Mouse (Mus musculus) forebrain, embryonic 11.5 days (tissue): ENCODE data around the gene Srpk2. TPM values are rescaled to one million over a fixed set of nuclear protein-coding genes. Genes with fewer than 3 reads are reported as not detected.

ENCODE experiments used
- ATAC-seq: fragments of 200-750 bp; cut with Nextera tagmentation; replicated peaks from 2 replicates; pipeline ENCODE4 v1.8.0; 2017; ENCODE audit warnings: moderate TSS enrichment; ENCODE audit not compliant: low FRiP score
- DNase-seq: peaks from one replicate; pipeline ENCODE4 v3.0.0-alpha.2; 2017; ENCODE audit warnings: low spot score
- H3K27ac ChIP-seq: fragments of 300-500 bp; sonication (generic); 2 replicates; pipeline ENCODE4 v1.5.1; 2014; ENCODE audit warnings: low read depth, low read length
- H3K27me3 ChIP-seq: fragments of 300-500 bp; sonication (generic); 2 replicates; pipeline ENCODE4 v1.6.1; 2014; ENCODE audit warnings: mild to moderate bottlenecking, low read length, mixed read lengths; ENCODE audit not compliant: control insufficient read depth, insufficient read depth
- H3K36me3 ChIP-seq: fragments of 300-500 bp; sonication (generic); 2 replicates; pipeline ENCODE4 v1.6.1; 2014; ENCODE audit warnings: mild to moderate bottlenecking, low read length, moderate library complexity, mixed read lengths; ENCODE audit not compliant: control insufficient read depth, insufficient read depth
- H3K4me1 ChIP-seq: fragments of 300-500 bp; sonication (generic); replicated peaks from 2 replicates; pipeline ENCODE4 v1.6.1; 2014; ENCODE audit warnings: low read length, mixed read lengths; ENCODE audit not compliant: control insufficient read depth, insufficient read depth
- H3K4me2 ChIP-seq: fragments of 300-500 bp; sonication (generic); 2 replicates; pipeline ENCODE4 v1.6.1; 2014; ENCODE audit warnings: low read depth, mild to moderate bottlenecking, low read length, moderate library complexity, mixed read lengths; ENCODE audit not compliant: severe bottlenecking
- H3K4me3 ChIP-seq: fragments of 300-500 bp; sonication (generic); 2 replicates; pipeline ENCODE4 v1.5.1; 2014; ENCODE audit warnings: low read depth, low read length
- H3K9ac ChIP-seq: fragments of 300-500 bp; sonication (generic); 2 replicates; pipeline ENCODE4 v1.6.1; 2014; ENCODE audit warnings: low read length
- H3K9me3 ChIP-seq: fragments of 300-500 bp; sonication (generic); 2 replicates; pipeline ENCODE4 v1.6.1; 2016; ENCODE audit warnings: low read length, mixed read lengths; ENCODE audit not compliant: control insufficient read depth
- WGBS: fragments of 180-500 bp; shearing (Covaris S2); extraction: QIAGEN DNeasy Blood & Tissue Kit; methylation state at CpG from one replicate; pipeline ENCODE4 v1.1.7; 2014; 5-methylcytosine and 5-hydroxymethylcytosine counted together
- polyA plus RNA-seq: library from polyadenylated mRNA; unstranded; fragments of >200 nt; fragmentation: Nextera tagmentation; extraction: Ambion mirVana; gene quantifications from 2 replicates; pipeline ENCODE4 v1.2.1, GENCODE M21; 2014

The Srpk2 gene
- polyA plus RNA-seq, 1 experiment from 2014 or later = 61.1 TPM

GRCm38 (mm10) chr5:23576336-23577094, 107.9 kb downstream of the Srpk2 start:
- WGBS = 76% methylated on average over 6 of the region's 6 CpGs
- Histone ChIP-seq H3K9me3 (no peaks in the 10 kb centered on the region; the same call in 1 of the 2 replicates), H3K27me3 (no peaks in the 10 kb centered on the region), H3K4me3 (no peak overlapping the region), H3K36me3 (no peaks in the 10 kb centered on the region), H3K4me2 (no peak overlapping the region), H3K27ac (no peak overlapping the region), H3K4me1 (0 out of 2 replicates have a peak, but pooled peaks cover 3% of the 10 kb centered on the region), H3K9ac (no peak overlapping the region)
- no peak for DNase-seq
- ATAC-seq = no peak

GRCm38 (mm10) chr5:23573942-23574341, 110.5 kb downstream of the Srpk2 start:
- Histone ChIP-seq H3K4me3 (no peak overlapping the region), H3K9me3 (no peaks in the 10 kb centered on the region; the same call in 1 of the 2 replicates), H3K4me1 (0 out of 2 replicates have a peak, but pooled peaks cover 3% of the 10 kb centered on the region), H3K27ac (no peak overlapping the region), H3K27me3 (no peaks in the 10 kb centered on the region), H3K4me2 (no peak overlapping the region), H3K9ac (no peak overlapping the region), H3K36me3 (no peaks in the 10 kb centered on the region)
- WGBS = 98% methylated on average over 5 of the region's 5 CpGs
- no peak for DNase-seq
- no peak for ATAC-seq

GRCm38 (mm10) chr5:23568188-23568587, 116.2 kb downstream of the Srpk2 start:
- H3K4me1 ChIP-seq = no peaks in the 10 kb centered on the region
- H3K36me3 ChIP-seq = no peaks in the 10 kb centered on the region
- H3K27ac ChIP-seq = no peak overlapping the region
- no peaks in the 10 kb centered on the region for H3K27me3 ChIP-seq
- H3K9me3 ChIP-seq = no peaks in the 10 kb centered on the region
- no peak overlapping the region for H3K4me3 ChIP-seq
- DNase-seq (no peak), ATAC-seq (no peak)
- 96% methylated on average over 5 of the region's 5 CpGs for WGBS
- no peak overlapping the region for H3K4me2 ChIP-seq
- H3K9ac ChIP-seq = no peak overlapping the region

GRCm38 (mm10) chr5:23566382-23566781, 118.0 kb downstream of the Srpk2 start:
- no peaks in the 10 kb centered on the region for H3K27me3 ChIP-seq
- H3K9ac ChIP-seq = no peak overlapping the region
- ATAC-seq (no peak), DNase-seq (no peak)
- H3K36me3 ChIP-seq = no peaks in the 10 kb centered on the region
- no peak overlapping the region for H3K4me2 ChIP-seq
- 91% methylated on average over 6 of the region's 6 CpGs for WGBS
- H3K9me3 ChIP-seq = no peaks in the 10 kb centered on the region
- H3K4me3 ChIP-seq = no peak overlapping the region
- H3K4me1 ChIP-seq = no peaks in the 10 kb centered on the region
- no peak overlapping the region for H3K27ac ChIP-seq

GRCm38 (mm10) chr5:23562278-23563060, 121.9 kb downstream of the Srpk2 start:
- ATAC-seq (no peak), DNase-seq (no peak)
- Histone ChIP-seq H3K27ac (no peak overlapping the region), H3K4me2 (no peak overlapping the region), H3K27me3 (no peaks in the 10 kb centered on the region), H3K4me1 (no peaks in the 10 kb centered on the region), H3K4me3 (no peak overlapping the region), H3K9me3 (no peaks in the 10 kb centered on the region), H3K36me3 (no peaks in the 10 kb centered on the region), H3K9ac (no peak overlapping the region)
- 87% methylated on average over 4 of the region's 4 CpGs for WGBS

- 96% methylated on average over 2 of the region's 2 CpGs for WGBS
- Histone ChIP-seq H3K4me1 (no peaks in the 10 kb centered on the region), H3K9ac (no peak overlapping the region), H3K36me3 (no peaks in the 10 kb centered on the region), H3K27me3 (no peaks in the 10 kb centered on the region), H3K4me2 (no peak overlapping the region), H3K27ac (no peak overlapping the region), H3K4me3 (no peak overlapping the region), H3K9me3 (no peaks in the 10 kb centered on the region)
- ATAC-seq = no peak
- no peak for DNase-seq
These were observed 123.2 kb downstream of the Srpk2 start for GRCm38 (mm10) chr5:23561227-23561626.

- Histone ChIP-seq H3K27ac (no peak overlapping the region), H3K27me3 (no peaks in the 10 kb centered on the region), H3K9me3 (no peaks in the 10 kb centered on the region), H3K4me2 (no peak overlapping the region), H3K36me3 (no peaks in the 10 kb centered on the region), H3K4me3 (no peak overlapping the region), H3K9ac (no peak overlapping the region), H3K4me1 (no peaks in the 10 kb centered on the region)
- ATAC-seq = no peak
- DNase-seq = no peak
- WGBS = 92% methylated on average over 4 of the region's 4 CpGs
These were observed 124.2 kb downstream of the Srpk2 start for GRCm38 (mm10) chr5:23560171-23560570.

GRCm38 (mm10) chr5:23556007-23556770, 128.2 kb downstream of the Srpk2 start:
- Histone ChIP-seq H3K27me3 (no peaks in the 10 kb centered on the region), H3K4me1 (no peaks in the 10 kb centered on the region), H3K27ac (no peak overlapping the region), H3K4me2 (no peak overlapping the region), H3K36me3 (no peaks in the 10 kb centered on the region), H3K9me3 (no peaks in the 10 kb centered on the region), H3K9ac (no peak overlapping the region), H3K4me3 (no peak overlapping the region)
- no peak for ATAC-seq
- no peak for DNase-seq
- 81% methylated on average over 7 of the region's 7 CpGs for WGBS
